Mouse (Mus musculus) midbrain, postnatal 0 days (tissue): Measurements from ENCODE around the gene Zdhhc4. TPM values are rescaled to one million over a fixed set of nuclear protein-coding genes. Genes with fewer than 3 reads are reported as not detected.

Source experiments
- ATAC-seq: fragments of 200-750 bp; cut with Nextera tagmentation; 2 replicates; pipeline ENCODE4 v1.8.0; 2017; ENCODE audit warnings: moderate number of reproducible peaks, mild to moderate bottlenecking, moderate TSS enrichment, moderate library complexity; ENCODE audit not compliant: low FRiP score
- DNase-seq: peaks from one replicate; pipeline ENCODE4 v3.0.0-alpha.2; 2015; ENCODE audit warnings: low spot score
- H3K27ac ChIP-seq: fragments of 300-500 bp; sonication (generic); 2 replicates; pipeline ENCODE4 v1.5.1; 2014; ENCODE audit warnings: low read depth, mild to moderate bottlenecking, low read length, mixed read lengths
- H3K27me3 ChIP-seq: fragments of 300-500 bp; sonication (generic); 2 replicates; pipeline ENCODE4 v1.6.1; 2014; ENCODE audit warnings: low read length, control low read depth, mixed read lengths; ENCODE audit not compliant: insufficient read depth
- H3K36me3 ChIP-seq: fragments of 300-500 bp; sonication (generic); 2 replicates; pipeline ENCODE4 v1.6.1; 2014; ENCODE audit warnings: low read length, control low read depth, mixed read lengths; ENCODE audit not compliant: insufficient read depth
- H3K4me1 ChIP-seq: fragments of 300-500 bp; sonication (generic); 2 replicates; pipeline ENCODE4 v1.6.1; 2014; ENCODE audit warnings: mild to moderate bottlenecking, control low read depth, antibody characterized with exemption, low read length, mixed read lengths; ENCODE audit not compliant: insufficient read depth
- H3K4me2 ChIP-seq: fragments of 300-500 bp; sonication (generic); 2 replicates; pipeline ENCODE4 v1.6.1; 2014; ENCODE audit warnings: low read depth, mild to moderate bottlenecking, low read length, mixed read lengths; ENCODE audit not compliant: poor library complexity, severe bottlenecking
- H3K4me3 ChIP-seq: fragments of 300-500 bp; sonication (generic); 2 replicates; pipeline ENCODE4 v1.5.1; 2014; ENCODE audit warnings: low read depth, mild to moderate bottlenecking, low read length, moderate library complexity
- H3K9ac ChIP-seq: fragments of 300-500 bp; sonication (generic); replicated peaks from 2 replicates; pipeline ENCODE4 v1.6.1; 2014; ENCODE audit warnings: mild to moderate bottlenecking, low read length, moderate library complexity, mixed read lengths; ENCODE audit not compliant: poor library complexity, severe bottlenecking
- H3K9me3 ChIP-seq: fragments of 300-500 bp; sonication (generic); 2 replicates; pipeline ENCODE4 v1.6.1; 2016; ENCODE audit warnings: low read length, control low read depth
- CTCF ChIP-seq: IDR thresholded peaks from 2 replicates; pipeline ENCODE4 v1.5.1; 2016; ENCODE audit warnings: antibody characterized with exemption, mild to moderate bottlenecking
- WGBS: fragments of 180-500 bp; shearing (Covaris S2); extraction: QIAGEN DNeasy Blood & Tissue Kit; methylation state at CpG from one replicate; pipeline ENCODE4 v1.1.7; 2014; 5-methylcytosine and 5-hydroxymethylcytosine counted together
- polyA plus RNA-seq: library from polyadenylated mRNA; unstranded; fragments of >200 nt; fragmentation: Nextera tagmentation; extraction: Ambion mirVana; gene quantifications from 2 replicates; pipeline ENCODE4 v1.2.1, GENCODE M21; 2015
- total RNA-seq: library from RNA; depleted of rRNA; stranded (reverse); fragments of >200 nt; gene quantifications from 2 replicates; pipeline ENCODE4 v1.2.3, GENCODE M21; 2014

Zdhhc4 gene
- total and polyA plus RNA-seq, 2 experiments from 2014 or later = 93.0 to 94.5 TPM

GRCm38 (mm10) chr5:143339603-143340002 is 10.5 kb upstream of the Zdhhc4 start:
- H3K36me3 ChIP-seq = no peaks in the 10 kb centered on the region
- no peak overlapping the region for H3K4me2 ChIP-seq
- 59% methylated on average over 6 of the region's 6 CpGs for WGBS
- no peak overlapping the region for H3K4me3 ChIP-seq
- no peak for DNase-seq
- ATAC-seq = no peak
- no peak overlapping the region for H3K9ac ChIP-seq
- H3K9me3 ChIP-seq = no peaks in the 10 kb centered on the region
- H3K4me1 ChIP-seq = no peaks in the 10 kb centered on the region
- H3K27me3 ChIP-seq = no peaks in the 10 kb centered on the region
- TF ChIP-seq CTCF = no peak
- no peak overlapping the region for H3K27ac ChIP-seq

- no peaks in the 10 kb centered on the region for H3K9me3 ChIP-seq
- WGBS = 64% methylated on average over 6 of the region's 6 CpGs
- no peak overlapping the region for H3K27ac ChIP-seq
- no peak overlapping the region for H3K4me3 ChIP-seq
- no peaks in the 10 kb centered on the region for H3K4me1 ChIP-seq
- H3K4me2 ChIP-seq = no peak overlapping the region
- ATAC-seq = no peak
- no peaks in the 10 kb centered on the region for H3K27me3 ChIP-seq
- peaks cover 3% of the 10 kb centered on the region; the same call in 1 of the 2 replicates for H3K36me3 ChIP-seq
- H3K9ac ChIP-seq = no peak overlapping the region
- peak; percentile 72 for TF ChIP-seq CTCF
- DNase-seq = peak; percentile 76
Observed at GRCm38 (mm10) chr5:143336559-143336958, 7.5 kb upstream of the Zdhhc4 start.

GRCm38 (mm10) chr5:143335089-143335460 is 6.0 kb upstream of the Zdhhc4 start:
- no peak for ATAC-seq

GRCm38 (mm10) chr5:143334418-143335088 is 5.5 kb upstream of the Zdhhc4 start:
- no peaks in the 10 kb centered on the region for H3K27me3 ChIP-seq
- DNase-seq (no peak), ATAC-seq (no peak; the same call in 1 of the 2 replicates)
- TF ChIP-seq CTCF = no peak
- no peaks in the 10 kb centered on the region for H3K4me1 ChIP-seq
- H3K4me2 ChIP-seq = no peak overlapping the region
- no peak overlapping the region for H3K27ac ChIP-seq
- H3K4me3 ChIP-seq = no peak overlapping the region
- no peak overlapping the region for H3K9ac ChIP-seq
- WGBS = 69% methylated on average over 14 of the region's 14 CpGs
- peaks cover 3% of the 10 kb centered on the region; the same call in 1 of the 2 replicates for H3K36me3 ChIP-seq
- no peaks in the 10 kb centered on the region for H3K9me3 ChIP-seq

More at GRCm38 (mm10) chr5:143335089-143335460, 6.0 kb upstream of the Zdhhc4 start:
- TF ChIP-seq CTCF = no peak
- Histone ChIP-seq H3K36me3 (peaks cover 3% of the 10 kb centered on the region; the same call in 1 of the 2 replicates), H3K9ac (no peak overlapping the region), H3K4me3 (no peak overlapping the region), H3K27me3 (no peaks in the 10 kb centered on the region), H3K4me2 (no peak overlapping the region), H3K4me1 (no peaks in the 10 kb centered on the region), H3K27ac (no peak overlapping the region), H3K9me3 (no peaks in the 10 kb centered on the region)
- no peak for DNase-seq
- WGBS = 83% methylated on average over 7 of the region's 7 CpGs

- no peak overlapping the region for H3K27ac ChIP-seq
- H3K9me3 ChIP-seq = no peaks in the 10 kb centered on the region
- no peak overlapping the region for H3K4me2 ChIP-seq
- H3K4me1 ChIP-seq = no peaks in the 10 kb centered on the region
- H3K4me3 ChIP-seq = no peak overlapping the region
- no peaks in the 10 kb centered on the region for H3K27me3 ChIP-seq
- peaks cover 3% of the 10 kb centered on the region; the same call in 1 of the 2 replicates for H3K36me3 ChIP-seq
- H3K9ac ChIP-seq = no peak overlapping the region
- 15% methylated on average over 5 of the region's 5 CpGs for WGBS
- TF ChIP-seq CTCF = peak; percentile 90
- peak; percentile 47; the same call in 1 of the 2 replicates for ATAC-seq
- DNase-seq = peak; percentile 92
Observed at GRCm38 (mm10) chr5:143333872-143334271, 4.8 kb upstream of the Zdhhc4 start.

GRCm38 (mm10) chr5:143317288-143317610 is 11.8 kb downstream of the Zdhhc4 start:
- DNase-seq = no peak
- Histone ChIP-seq H3K9me3 (no peaks in the 10 kb centered on the region), H3K36me3 (peaks cover 46% of the 10 kb centered on the region), H3K27me3 (no peaks in the 10 kb centered on the region), H3K27ac (no peak overlapping the region), H3K4me1 (peaks cover 12% of the 10 kb centered on the region), H3K4me3 (no peak overlapping the region), H3K9ac (no peak overlapping the region), H3K4me2 (no peak overlapping the region)
- ATAC-seq = no peak
- TF ChIP-seq CTCF = no peak
- 83% methylated on average over 8 of the region's 8 CpGs for WGBS
